Comparison of ENCODE assay signal across 8 mouse cellular contexts in the genomic region with DNA sequence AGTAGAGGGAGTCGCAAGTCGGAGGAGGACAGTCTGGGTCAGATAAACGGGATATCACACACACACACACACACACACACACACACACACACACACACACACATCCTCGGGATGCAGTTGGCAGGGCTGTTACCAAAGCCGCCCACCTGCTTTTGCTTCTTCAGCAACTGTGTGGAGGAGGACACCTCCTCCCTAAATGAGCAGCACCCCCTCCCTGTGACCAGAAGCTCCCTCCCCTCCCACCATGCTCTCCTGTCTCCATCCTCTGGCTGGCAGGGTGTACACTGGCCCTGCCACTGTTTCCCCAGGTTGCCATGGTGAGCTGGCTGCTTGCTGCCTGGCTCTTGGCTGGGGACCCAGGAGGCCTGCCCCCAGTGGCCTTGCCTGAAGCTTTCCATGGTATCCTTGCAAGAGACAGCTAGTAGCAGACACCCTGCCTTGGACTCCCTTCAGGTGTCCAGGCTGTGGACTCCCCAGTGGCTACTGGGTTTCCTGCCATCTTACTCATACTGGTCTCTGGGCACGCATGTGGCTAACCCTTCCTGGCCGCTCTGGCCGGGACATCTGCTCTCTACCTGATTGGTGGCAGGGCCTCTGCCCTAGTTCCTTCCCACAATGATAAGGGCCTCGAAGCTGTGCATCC. TPM values are rescaled to one million over a fixed set of nuclear protein-coding genes. Genes with fewer than 3 reads are reported as not detected.
DNase-seq lines count a peak whose midpoint lies in the region; ATAC-seq and TF ChIP-seq lines count a peak whose summit lies in the region.

No protein-coding gene starts in this region.

- H3K4me2 ChIP-seq in CH12.LX (ENCODE audit: insufficient read depth, low read depth, poor library complexity, severe bottlenecking), result no peak overlapping the region
- no peak overlapping the region for H3K4me2 ChIP-seq in embryonic facial prominence, embryonic 15.5 days (replicated peaks)
- 0 out of 2 replicates have a peak overlapping the region, but pooled peaks have one; percentile 1 for H3K4me2 ChIP-seq in heart, embryonic 15.5 days

- no peak for TF ChIP-seq RAD21 in CH12.LX (IDR thresholded peaks at IDR 0.05; ENCODE audit: low read depth, low read length)

- TF ChIP-seq EP300 in CH12.LX (IDR thresholded peaks at IDR 0.05; ENCODE audit: low read length), result no peak

- peaks cover 37 to 58% of the 10 kb centered on the region in 2 experiments for H3K36me3 ChIP-seq in CH12.LX (replicated peaks in 1 of 2; ENCODE audit: control insufficient read depth in 1 of 2, insufficient read depth in 1 of 2, low read length in 1 of 2)
- peaks cover 39% of the 10 kb centered on the region for H3K36me3 ChIP-seq in embryonic facial prominence, embryonic 15.5 days
- peaks cover 37% of the 10 kb centered on the region for H3K36me3 ChIP-seq in heart, embryonic 15.5 days

- in situ Hi-C loops in CH12.LX (cut with MboI; ENCODE audit: low pct_ligation_motif_present, low pct_unique_long_range_greater_than_20kb, low sequenced_read_pairs), result no loop called here

- H3K4me1 ChIP-seq in CH12.LX (ENCODE audit: control insufficient read depth in 1 of 2, insufficient read depth in 2 of 2), result peaks cover 33 to 79% of the 10 kb centered on the region in 2 experiments
- peaks cover 100% of the 10 kb centered on the region for H3K4me1 ChIP-seq in embryonic facial prominence, embryonic 15.5 days
- H3K4me1 ChIP-seq in heart, embryonic 15.5 days (replicated peaks), result peaks cover 100% of the 10 kb centered on the region

- no peak for ATAC-seq in embryonic facial prominence, embryonic 15.5 days (ENCODE audit: insufficient number of reproducible peaks, low FRiP score, low TSS enrichment, low read depth)
- ATAC-seq in heart, embryonic 15.5 days (replicated peaks; ENCODE audit: insufficient number of reproducible peaks, insufficient read depth, low FRiP score, low read depth), result 0 out of 2 replicates have a peak, but pooled peaks have one; percentile 12

- no peak overlapping the region for H3K27ac ChIP-seq in CH12.LX (ENCODE audit: insufficient read depth, low read depth)
- 0 out of 2 replicates have a peak overlapping the region, but pooled peaks have one; percentile 34 for H3K27ac ChIP-seq in embryonic facial prominence, embryonic 15.5 days (replicated peaks)
- no peak overlapping the region; the same call in 1 of the 2 replicates for H3K27ac ChIP-seq in heart, embryonic 15.5 days

- no peak for DNase-seq in CH12.LX (ENCODE audit: extremely low read depth)
- peak; percentile 87 for DNase-seq in adrenal gland, adult 8-10 months
- DNase-seq in layer of hippocampus, adult 8-10 months (ENCODE audit: low spot score in 2 of 2), result peak; percentile 76 to 80
- DNase-seq in lung, postnatal 36 days, result peak; percentile 83
- peak; percentile 63 to 71 for DNase-seq in right cerebral cortex, adult 2 months (ENCODE audit: low spot score in 2 of 2)
- no peak for DNase-seq in B cell, adult 2 months

- no peaks in the 10 kb centered on the region for H3K9me3 ChIP-seq in CH12.LX (replicated peaks; ENCODE audit: low read length)
- no peaks in the 10 kb centered on the region for H3K9me3 ChIP-seq in embryonic facial prominence, embryonic 15.5 days (replicated peaks)
- no peaks in the 10 kb centered on the region for H3K9me3 ChIP-seq in heart, embryonic 15.5 days (replicated peaks)

- dilution Hi-C loops in CH12.LX (cut with MboI; ENCODE audit: extremely low pct_ligation_motif_present, extremely low pct_unique_long_range_greater_than_20kb, low sequenced_read_pairs), result no loop called here

- H3K27me3 ChIP-seq in CH12.LX (replicated peaks), result no peaks in the 10 kb centered on the region
- no peaks in the 10 kb centered on the region for H3K27me3 ChIP-seq in embryonic facial prominence, embryonic 15.5 days
- no peaks in the 10 kb centered on the region for H3K27me3 ChIP-seq in heart, embryonic 15.5 days

- no peak overlapping the region for H3K4me3 ChIP-seq in CH12.LX (replicated peaks in 1 of 3; ENCODE audit: low read depth in 2 of 3, low read length in 2 of 3, poor library complexity in 1 of 3)
- H3K4me3 ChIP-seq in embryonic facial prominence, embryonic 15.5 days (replicated peaks), result no peak overlapping the region
- H3K4me3 ChIP-seq in heart, embryonic 15.5 days, result no peak overlapping the region

- TF ChIP-seq CTCF in CH12.LX (conservative IDR thresholded peaks at IDR 0.05 in 1 of 2, IDR thresholded peaks at IDR 0.05 in 1 of 2; ENCODE audit: low read depth in 2 of 2, low read length in 2 of 2), result 0 out of 4 replicates have a peak, but pooled peaks of 1 of the 2 experiments have one; percentile 4

- no peak overlapping the region for H3K9ac ChIP-seq in CH12.LX (ENCODE audit: insufficient read depth, low read depth)
- no peak overlapping the region for H3K9ac ChIP-seq in embryonic facial prominence, embryonic 15.5 days
- no peak overlapping the region for H3K9ac ChIP-seq in heart, embryonic 15.5 days

- H3K79me2 ChIP-seq in CH12.LX (replicated peaks; ENCODE audit: control insufficient read depth, extremely low read depth, insufficient read depth, poor library complexity, severe bottlenecking), result 0 out of 2 replicates have a peak, but pooled peaks cover 3% of the 10 kb centered on the region

- no peak for TF ChIP-seq POLR2A in CH12.LX (IDR thresholded peaks at IDR 0.05; ENCODE audit: low read depth, low read length)

- WGBS in embryonic facial prominence, embryonic 15.5 days, result 51% methylated on average over 9 of the region's 9 CpGs
- WGBS in heart, embryonic 15.5 days, result 33% methylated on average over 9 of the region's 9 CpGs

TF ChIP-seq in CH12.LX, 34 proteins besides CTCF, POLR2A, EP300 and RAD21:
- no peak for TF ChIP-seq USF1 (IDR thresholded peaks at IDR 0.05; ENCODE audit: low read depth, low read length)
- 0 out of 2 replicates have a peak, but pooled peaks have one; percentile 25 for TF ChIP-seq MXI1 (IDR thresholded peaks at IDR 0.05; ENCODE audit: low read depth, low read length)

RNA-seq across cellular contexts. Expression of a gene that starts 16.2 kb away (rescaled TPM):
- total RNA-seq in CH12.LX (2012; rRNA removed) (0.47 and 0.50 TPM in 2 replicates), CH12.LX (2014; rRNA removed) (not detected in 2 replicates)
- not detected in 2 replicates for polyA plus RNA-seq in CH12.LX (2012; ENCODE audit: insufficient read length, low read depth)
- not detected for total RNA-seq in adrenal gland, adult 8-10 months (2022)
- polyA plus RNA-seq in embryonic facial prominence, embryonic 15.5 days (2015; fragmentation: Nextera tagmentation; extraction: Ambion mirVana), result 0.96 and 1.1 TPM in 2 replicates
- polyA plus RNA-seq in heart, embryonic 15.5 days (2015; fragmentation: Nextera tagmentation; extraction: Ambion mirVana), result 3.6 and 4.4 TPM in 2 replicates
- total RNA-seq in layer of hippocampus, adult 8-10 months (2022), result 1 to 10 TPM in 2 of 4 experiments, not detected in 2; 1.4 to 1.6 TPM

RNA-seq across cellular contexts. Expression of a gene that starts 39.0 kb away (rescaled TPM):
- 11.1 and 12.1 TPM in 2 replicates for total RNA-seq in CH12.LX (2012; rRNA removed)
- 2.7 and 4.5 TPM in 2 replicates for total RNA-seq in CH12.LX (2014; rRNA removed)
- 12.4 and 13.7 TPM in 2 replicates for polyA plus RNA-seq in CH12.LX (2012; ENCODE audit: insufficient read length, low read depth)
- total RNA-seq in adrenal gland, adult 8-10 months (2022), result 10 to 100 TPM; 21.3 to 36.8 (median 30.8) TPM
- polyA plus RNA-seq in embryonic facial prominence, embryonic 15.5 days (2015; fragmentation: Nextera tagmentation; extraction: Ambion mirVana), result 50.0 and 53.5 TPM in 2 replicates
- 26.2 and 31.0 TPM in 2 replicates for polyA plus RNA-seq in heart, embryonic 15.5 days (2015; fragmentation: Nextera tagmentation; extraction: Ambion mirVana)
- 10 to 100 TPM; 17.3 to 20.2 (median 19.4) TPM for total RNA-seq in layer of hippocampus, adult 8-10 months (2022)

RNA-seq across cellular contexts. Expression of a gene that starts 57.4 kb away (rescaled TPM):
- 400 and 420 TPM in 2 replicates for total RNA-seq in CH12.LX (2012; rRNA removed)
- 385 and 423 TPM in 2 replicates for total RNA-seq in CH12.LX (2014; rRNA removed)
- 422 and 444 TPM in 2 replicates for polyA plus RNA-seq in CH12.LX (2012; ENCODE audit: insufficient read length, low read depth)
- total RNA-seq in adrenal gland, adult 8-10 months (2022), result 1 to 10 TPM; 3.1 to 8.3 (median 6.1) TPM
- polyA plus RNA-seq in embryonic facial prominence, embryonic 15.5 days (2015; fragmentation: Nextera tagmentation; extraction: Ambion mirVana), result 162 and 168 TPM in 2 replicates
- polyA plus RNA-seq in heart, embryonic 15.5 days (2015; fragmentation: Nextera tagmentation; extraction: Ambion mirVana), result 149 and 159 TPM in 2 replicates
- 1 to 10 TPM in 2 of 4 experiments, under 1 TPM in 2; 0.62 to 2.4 (median 1.2) TPM for total RNA-seq in layer of hippocampus, adult 8-10 months (2022)

RNA-seq across cellular contexts. Expression of a gene that starts 59.0 kb away (rescaled TPM):
- 47.4 and 78.9 TPM in 2 replicates for total RNA-seq in CH12.LX (2012; rRNA removed)
- 93.7 and 99.3 TPM in 2 replicates for total RNA-seq in CH12.LX (2014; rRNA removed)
- polyA plus RNA-seq in CH12.LX (2012; ENCODE audit: insufficient read length, low read depth), result 81.3 and 91.9 TPM in 2 replicates
- under 1 TPM; 0.20 to 0.95 (median 0.72) TPM for total RNA-seq in adrenal gland, adult 8-10 months (2022)
- polyA plus RNA-seq in embryonic facial prominence, embryonic 15.5 days (2015; fragmentation: Nextera tagmentation; extraction: Ambion mirVana), result 22.6 and 22.7 TPM in 2 replicates
- polyA plus RNA-seq in heart, embryonic 15.5 days (2015; fragmentation: Nextera tagmentation; extraction: Ambion mirVana), result 14.2 and 20.4 TPM in 2 replicates
- 1 to 10 TPM in 1 of 4 experiments, under 1 TPM in 3; 0.36 to 1.2 (median 0.44) TPM for total RNA-seq in layer of hippocampus, adult 8-10 months (2022)

Comparison
In these comparisons a context has a peak if more than half of its experiments do, and no peak if none do; other contexts are left out.
1. DNase-seq: peak in adrenal gland, adult 8-10 months (single experiment), layer of hippocampus, adult 8-10 months (2 of 2), lung, postnatal 36 days (single experiment) and right cerebral cortex, adult 2 months (2 of 2); none in CH12.LX (single experiment) and B cell, adult 2 months (0 of 2).
2. RNA of a gene that starts 57.4 kb away (total RNA-seq): 385 to 423 TPM in CH12.LX; 3.1 to 8.3 TPM in adrenal gland, adult 8-10 months and 0.62 to 2.4 TPM in layer of hippocampus, adult 8-10 months; every median in the first group is over 10 times any median in the second.